Mouse (Mus musculus) C2C12 (cell line): Measurements from ENCODE around the gene 1700025G04Rik.

Experiments used
- CTCF ChIP-seq: IDR thresholded peaks from one replicate; pipeline ENCODE4 v1.5.1; 2011; ENCODE audit not compliant: control insufficient read depth, insufficient read depth, insufficient read length
- FOSL1 ChIP-seq: IDR thresholded peaks from one replicate; pipeline ENCODE4 v1.8.0; 2011; ENCODE audit warnings: mild to moderate bottlenecking, low read length; ENCODE audit not compliant: poor library complexity, insufficient read depth, severe bottlenecking
- MAX ChIP-seq: IDR thresholded peaks from one replicate; pipeline ENCODE4 v1.6.1; 2011; ENCODE audit warnings: mild to moderate bottlenecking, control low read depth
- USF1 ChIP-seq: IDR thresholded peaks from one replicate; pipeline ENCODE4 v1.6.1; 2011; ENCODE audit warnings: low read depth, mild to moderate bottlenecking, control low read depth, moderate library complexity

- no peak for TF ChIP-seq MAX
- TF ChIP-seq CTCF, result no peak
- no peak for TF ChIP-seq USF1
- no peak for TF ChIP-seq FOSL1
These were observed 47.5 kb downstream of the 1700025G04Rik start for GRCm38 (mm10) chr1:152042409-152042808.
